Mouse (Mus musculus) lung, embryonic 14.5 days (tissue): ENCODE measurements around the gene Tradd. TPM values are rescaled to one million over a fixed set of nuclear protein-coding genes. Genes with fewer than 3 reads are reported as not detected.

Source experiments
- ATAC-seq: fragments of 200-750 bp; cut with Nextera tagmentation; 2 replicates; pipeline ENCODE4 v1.8.0; 2017; ENCODE audit warnings: mild to moderate bottlenecking, moderate TSS enrichment, moderate library complexity; ENCODE audit not compliant: insufficient read depth
- DNase-seq: peaks from one replicate; pipeline ENCODE4 v3.0.0-alpha.2; 2015
- H3K27ac ChIP-seq: fragments of 300-500 bp; sonication (generic); 2 replicates; pipeline ENCODE4 v1.5.1; 2014; ENCODE audit warnings: low read depth, mild to moderate bottlenecking, moderate library complexity
- H3K27me3 ChIP-seq: fragments of 300-500 bp; sonication (generic); 2 replicates; pipeline ENCODE4 v1.6.1; 2014; ENCODE audit warnings: low read length, control low read depth; ENCODE audit not compliant: insufficient read depth
- H3K36me3 ChIP-seq: fragments of 300-500 bp; sonication (generic); 2 replicates; pipeline ENCODE4 v1.6.1; 2014; ENCODE audit warnings: control low read depth; ENCODE audit not compliant: insufficient read depth
- H3K4me1 ChIP-seq: fragments of 300-500 bp; sonication (generic); 2 replicates; pipeline ENCODE4 v1.6.1; 2014; ENCODE audit warnings: antibody characterized with exemption, control low read depth; ENCODE audit not compliant: insufficient read depth
- H3K4me2 ChIP-seq: fragments of 300-500 bp; sonication (generic); 2 replicates; pipeline ENCODE4 v1.6.1; 2014; ENCODE audit warnings: mild to moderate bottlenecking
- H3K4me3 ChIP-seq: fragments of 300-500 bp; sonication (generic); 2 replicates; pipeline ENCODE4 v1.5.1; 2014; ENCODE audit warnings: low read depth, low read length
- H3K9ac ChIP-seq: fragments of 300-500 bp; sonication (generic); 2 replicates; pipeline ENCODE4 v1.6.1; 2014
- H3K9me3 ChIP-seq: fragments of 300-500 bp; sonication (generic); 2 replicates; pipeline ENCODE4 v1.6.1; 2016; ENCODE audit warnings: low read depth, low read length, control low read depth
- CTCF ChIP-seq: IDR thresholded peaks from 2 replicates; pipeline ENCODE4 v1.5.1; 2016; ENCODE audit warnings: antibody characterized with exemption, low read depth
- WGBS: fragments of 180-500 bp; shearing (Covaris S2); extraction: QIAGEN DNeasy Blood & Tissue Kit; methylation state at CpG from one replicate; pipeline ENCODE4 v1.1.7; 2014; 5-methylcytosine and 5-hydroxymethylcytosine counted together
- polyA plus RNA-seq: library from polyadenylated mRNA; unstranded; fragments of >200 nt; fragmentation: Nextera tagmentation; extraction: Ambion mirVana; gene quantifications from 2 replicates; pipeline ENCODE4 v1.2.1, GENCODE M21; 2014

Tradd gene
- 24.3 and 26.1 TPM in 2 replicates for polyA plus RNA-seq

GRCm38 (mm10) chr8:105264024-105264982, at the start of gene Tradd, which contains the start of gene Fbxl8:
TSS of gene Tradd (minus strand) at chr8:105264609.
TSS of gene Fbxl8 (plus strand) at chr8:105264648.
- WGBS = under 1% methylated on average over 54 of the region's 54 CpGs
- H3K4me3 ChIP-seq = peak within 1 kb of the TSS; percentile 71
- H3K36me3 ChIP-seq = no peaks in the 10 kb centered on the region
- TF ChIP-seq CTCF = peak; percentile 29; the same call in 1 of the 2 replicates
- peaks cover 19% of the 10 kb centered on the region for H3K4me1 ChIP-seq
- no peak within 1 kb of the TSS for H3K27ac ChIP-seq
- H3K4me2 ChIP-seq = peak within 1 kb of the TSS; percentile 73
- peaks cover 51% of the 10 kb centered on the region for H3K27me3 ChIP-seq
- peak; percentile 83 for DNase-seq
- H3K9ac ChIP-seq = peak within 1 kb of the TSS; percentile 64
- H3K9me3 ChIP-seq = no peaks in the 10 kb centered on the region
- ATAC-seq = peak; percentile 64; the same call in 1 of the 2 replicates

- Histone ChIP-seq H3K27me3 (no peaks in the 10 kb centered on the region), H3K9me3 (no peaks in the 10 kb centered on the region), H3K27ac (no peak overlapping the region), H3K4me1 (no peaks in the 10 kb centered on the region), H3K36me3 (peaks cover 69% of the 10 kb centered on the region), H3K4me2 (no peak overlapping the region), H3K9ac (no peak overlapping the region), H3K4me3 (no peak overlapping the region)
- WGBS = 67% methylated on average over 9 of the region's 9 CpGs
- ATAC-seq = no peak
- DNase-seq = no peak
- no peak for TF ChIP-seq CTCF
These were observed 49.4 kb upstream of the Tradd start for GRCm38 (mm10) chr8:105313622-105314402.

GRCm38 (mm10) chr8:105312891-105313481, 48.6 kb upstream of the Tradd start:
- peaks cover 71% of the 10 kb centered on the region for H3K36me3 ChIP-seq
- H3K4me1 ChIP-seq = no peaks in the 10 kb centered on the region
- H3K27ac ChIP-seq = no peak overlapping the region
- no peak overlapping the region for H3K9ac ChIP-seq
- whole genome bisulfite sequencing = 81% methylated on average over 8 of the region's 8 CpGs
- no peak for DNase-seq
- no peak for TF ChIP-seq CTCF
- ATAC-seq = no peak
- H3K9me3 ChIP-seq = no peaks in the 10 kb centered on the region
- H3K4me3 ChIP-seq = no peak overlapping the region
- no peaks in the 10 kb centered on the region for H3K27me3 ChIP-seq
- H3K4me2 ChIP-seq = no peak overlapping the region

GRCm38 (mm10) chr8:105311718-105312117, 47.3 kb upstream of the Tradd start:
- ATAC-seq (no peak), DNase-seq (no peak)
- Histone ChIP-seq H3K9me3 (no peaks in the 10 kb centered on the region), H3K36me3 (peaks cover 80% of the 10 kb centered on the region), H3K27me3 (no peaks in the 10 kb centered on the region), H3K4me3 (no peak overlapping the region), H3K4me1 (no peaks in the 10 kb centered on the region), H3K9ac (no peak overlapping the region), H3K27ac (no peak overlapping the region), H3K4me2 (no peak overlapping the region)
- WGBS = 80% methylated on average over 1 of the region's 1 CpGs
- no peak for TF ChIP-seq CTCF

- WGBS = 78% methylated on average over 8 of the region's 8 CpGs
- no peak overlapping the region for H3K9ac ChIP-seq
- no peak for ATAC-seq
- no peak overlapping the region for H3K4me2 ChIP-seq
- no peaks in the 10 kb centered on the region for H3K27me3 ChIP-seq
- H3K4me1 ChIP-seq = peaks cover 12% of the 10 kb centered on the region
- H3K9me3 ChIP-seq = no peaks in the 10 kb centered on the region
- no peak for DNase-seq
- no peak for TF ChIP-seq CTCF
- H3K4me3 ChIP-seq = no peak overlapping the region
- peaks cover 73% of the 10 kb centered on the region for H3K36me3 ChIP-seq
- no peak overlapping the region for H3K27ac ChIP-seq
These were observed 45.7 kb upstream of the Tradd start for GRCm38 (mm10) chr8:105310118-105310517.

GRCm38 (mm10) chr8:105309142-105309847, 44.9 kb upstream of the Tradd start:
- Histone ChIP-seq H3K36me3 (peaks cover 73% of the 10 kb centered on the region), H3K4me1 (peaks cover 20% of the 10 kb centered on the region), H3K27ac (no peak overlapping the region), H3K4me3 (no peak overlapping the region), H3K9ac (no peak overlapping the region), H3K9me3 (no peaks in the 10 kb centered on the region), H3K27me3 (no peaks in the 10 kb centered on the region), H3K4me2 (no peak overlapping the region)
- DNase-seq (no peak), ATAC-seq (no peak)
- TF ChIP-seq CTCF = no peak
- WGBS = 81% methylated on average over 15 of the region's 15 CpGs
